Mouse (Mus musculus): Measurements from ENCODE around the gene Bhlhe40. TPM values are rescaled to one million over a fixed set of nuclear protein-coding genes. Genes with fewer than 3 reads are reported as not detected.

Bhlhe40 gene
- polyA plus RNA-seq, 1 experiment: 56.4 TPM

GRCm38 (mm10) chr6:108647094-108647493 is 13.3 kb upstream of the Bhlhe40 start:
- Histone ChIP-seq H3K27ac (ENCODE audit: insufficient read depth, low read length) (no peak overlapping the region), H3K4me3 (ENCODE audit: insufficient read depth, low read length) (no peak overlapping the region), H3K4me1 (ENCODE audit: control insufficient read depth, insufficient read depth, low read length) (no peaks in the 10 kb centered on the region)
- no peak for TF ChIP-seq CTCF (IDR thresholded peaks at IDR 0.05; ENCODE audit: extremely low read depth, insufficient read depth, low read length)
- no peak for TF ChIP-seq POLR2A (IDR thresholded peaks at IDR 0.05; ENCODE audit: extremely low read depth, insufficient read depth, low read length)

- TF ChIP-seq CTCF (IDR thresholded peaks at IDR 0.05; ENCODE audit: extremely low read depth, insufficient read depth, low read length) (no peak), POLR2A (IDR thresholded peaks at IDR 0.05; ENCODE audit: extremely low read depth, insufficient read depth, low read length) (no peak)
- Histone ChIP-seq H3K4me3 (ENCODE audit: insufficient read depth, low read length) (no peak overlapping the region), H3K4me1 (ENCODE audit: control insufficient read depth, insufficient read depth, low read length) (no peaks in the 10 kb centered on the region), H3K27ac (ENCODE audit: insufficient read depth, low read length) (no peak overlapping the region)
Measured at GRCm38 (mm10) chr6:108648072-108648471, 12.4 kb upstream of the Bhlhe40 start.

- TF ChIP-seq CTCF (IDR thresholded peaks at IDR 0.05; ENCODE audit: extremely low read depth, insufficient read depth, low read length) (peak; percentile 20; the same call in 1 of the 2 replicates), POLR2A (IDR thresholded peaks at IDR 0.05; ENCODE audit: extremely low read depth, insufficient read depth, low read length) (no peak)
Measured at GRCm38 (mm10) chr6:108655861-108656260, 4.6 kb upstream of the Bhlhe40 start.

GRCm38 (mm10) chr6:108658051-108658415 is 2.4 kb upstream of the Bhlhe40 start:
- no peak for TF ChIP-seq POLR2A (IDR thresholded peaks at IDR 0.05; ENCODE audit: extremely low read depth, insufficient read depth, low read length)
- TF ChIP-seq CTCF (IDR thresholded peaks at IDR 0.05; ENCODE audit: extremely low read depth, insufficient read depth, low read length): no peak
- H3K4me3 ChIP-seq (ENCODE audit: insufficient read depth, low read length): peak overlapping the region; percentile 91; the same call in 1 of the 2 replicates
- H3K27ac ChIP-seq (ENCODE audit: insufficient read depth, low read length): 0 out of 2 replicates have a peak overlapping the region, but pooled peaks have one; percentile 97
- peaks cover 3% of the 10 kb centered on the region; the same call in 1 of the 2 replicates for H3K4me1 ChIP-seq (ENCODE audit: control insufficient read depth, insufficient read depth, low read length)

More at GRCm38 (mm10) chr6:108655861-108656260, 4.6 kb upstream of the Bhlhe40 start:
- Histone ChIP-seq H3K4me1 (ENCODE audit: control insufficient read depth, insufficient read depth, low read length) (peaks cover 3% of the 10 kb centered on the region; the same call in 1 of the 2 replicates), H3K27ac (ENCODE audit: insufficient read depth, low read length) (no peak overlapping the region), H3K4me3 (ENCODE audit: insufficient read depth, low read length) (no peak overlapping the region)

GRCm38 (mm10) chr6:108658416-108659201 is 1.8 kb upstream of the Bhlhe40 start:
- peak overlapping the region; percentile 91 for H3K4me3 ChIP-seq (ENCODE audit: insufficient read depth, low read length)
- H3K4me1 ChIP-seq (ENCODE audit: control insufficient read depth, insufficient read depth, low read length): peaks cover 3% of the 10 kb centered on the region; the same call in 1 of the 2 replicates
- no peak for TF ChIP-seq CTCF (IDR thresholded peaks at IDR 0.05; ENCODE audit: extremely low read depth, insufficient read depth, low read length)
- TF ChIP-seq POLR2A (IDR thresholded peaks at IDR 0.05; ENCODE audit: extremely low read depth, insufficient read depth, low read length): no peak
- peak overlapping the region; percentile 97 for H3K27ac ChIP-seq (ENCODE audit: insufficient read depth, low read length)

GRCm38 (mm10) chr6:108659221-108659725 is 1.2 kb upstream of the Bhlhe40 start:
- Histone ChIP-seq H3K4me3 (ENCODE audit: insufficient read depth, low read length) (peak overlapping the region; percentile 91), H3K27ac (ENCODE audit: insufficient read depth, low read length) (peak overlapping the region; percentile 97), H3K4me1 (ENCODE audit: control insufficient read depth, insufficient read depth, low read length) (peaks cover 3% of the 10 kb centered on the region; the same call in 1 of the 2 replicates)
- 0 out of 2 replicates have a peak, but pooled peaks have one; percentile 13 for TF ChIP-seq CTCF (IDR thresholded peaks at IDR 0.05; ENCODE audit: extremely low read depth, insufficient read depth, low read length)
- peak; percentile 43; the same call in 1 of the 2 replicates for TF ChIP-seq POLR2A (IDR thresholded peaks at IDR 0.05; ENCODE audit: extremely low read depth, insufficient read depth, low read length)

- TF ChIP-seq CTCF (IDR thresholded peaks at IDR 0.05; ENCODE audit: extremely low read depth, insufficient read depth, low read length): no peak
- TF ChIP-seq POLR2A (IDR thresholded peaks at IDR 0.05; ENCODE audit: extremely low read depth, insufficient read depth, low read length): no peak
- Histone ChIP-seq H3K4me1 (ENCODE audit: control insufficient read depth, insufficient read depth, low read length) (peaks cover 3% of the 10 kb centered on the region; the same call in 1 of the 2 replicates), H3K27ac (ENCODE audit: insufficient read depth, low read length) (peak overlapping the region; percentile 90; the same call in 1 of the 2 replicates), H3K4me3 (ENCODE audit: insufficient read depth, low read length) (peak overlapping the region; percentile 91)
Measured at GRCm38 (mm10) chr6:108659726-108660205, 663 bp upstream of the Bhlhe40 start.

GRCm38 (mm10) chr6:108660878-108661389 is 505 bp downstream of the Bhlhe40 start:
- peaks cover 6% of the 10 kb centered on the region; the same call in 1 of the 2 replicates for H3K4me1 ChIP-seq (ENCODE audit: control insufficient read depth, insufficient read depth, low read length)
- peak overlapping the region; percentile 91 for H3K4me3 ChIP-seq (ENCODE audit: insufficient read depth, low read length)
- no peak for TF ChIP-seq POLR2A (IDR thresholded peaks at IDR 0.05; ENCODE audit: extremely low read depth, insufficient read depth, low read length)
- H3K27ac ChIP-seq (ENCODE audit: insufficient read depth, low read length): peak overlapping the region; percentile 92

GRCm38 (mm10) chr6:108661412-108661811 is 983 bp downstream of the Bhlhe40 start:
- peak overlapping the region; percentile 91 for H3K4me3 ChIP-seq (ENCODE audit: insufficient read depth, low read length)
- H3K27ac ChIP-seq (ENCODE audit: insufficient read depth, low read length): peak overlapping the region; percentile 92
- H3K4me1 ChIP-seq (ENCODE audit: control insufficient read depth, insufficient read depth, low read length): peaks cover 6% of the 10 kb centered on the region; the same call in 1 of the 2 replicates
- TF ChIP-seq POLR2A (IDR thresholded peaks at IDR 0.05; ENCODE audit: extremely low read depth, insufficient read depth, low read length): peak; percentile 43; the same call in 1 of the 2 replicates
- TF ChIP-seq CTCF (IDR thresholded peaks at IDR 0.05; ENCODE audit: extremely low read depth, insufficient read depth, low read length): peak; percentile 78
